ENCODE assay signal across 8 mouse cellular contexts in genomic region chr4:129624281-129625028, GRCm38 (mm10). TPM values are rescaled to one million over a fixed set of nuclear protein-coding genes. Genes with fewer than 3 reads are reported as not detected.
DNase-seq lines count a peak whose midpoint lies in the region; ATAC-seq and TF ChIP-seq lines count a peak whose summit lies in the region.

No protein-coding gene starts in this region.

- DNase-seq in Patski (ENCODE audit: low read depth, low spot score) = no peak
- peak; percentile 93 for DNase-seq in cerebellum, adult 9-10 months
- DNase-seq in hindbrain, embryonic 10.5 days (ENCODE audit: low spot score) = peak; percentile 85
- peak; percentile 81 to 85 for DNase-seq in layer of hippocampus, postnatal 10 days (ENCODE audit: low spot score in 2 of 2)
- peak; percentile 97 for DNase-seq in lung, postnatal 0 days (ENCODE audit: low spot score)
- peak; percentile 76 for DNase-seq in ovary, postnatal 36 days (ENCODE audit: low spot score)
- DNase-seq in thymus, postnatal 14 days = peak; percentile 89

- POLR2A ChIA-PET in Patski (lab: Charles Lee) = interaction anchor here (0.7 to 0.9 kb wide), 2 partner anchors 16 kb away, joined by 3 to 5 read pairs; partner anchors contain the start of gene Txlna

- no peaks in the 10 kb centered on the region for H3K9me3 ChIP-seq in hindbrain, embryonic 10.5 days
- no peaks in the 10 kb centered on the region for H3K9me3 ChIP-seq in lung, postnatal 0 days (ENCODE audit: low read length)

- H3K4me2 ChIP-seq in lung, postnatal 0 days (replicated peaks; ENCODE audit: low read depth, low read length) = peak overlapping the region; percentile 76

- TF ChIP-seq EP300 in lung, postnatal 0 days (IDR thresholded peaks at IDR 0.05) = no peak

- CTCF ChIA-PET in Patski (lab: Charles Lee) = interaction anchor here (1.5 kb wide), 1 partner anchor 10 kb away, joined by 3 read pairs; no protein-coding TSS in a partner anchor

- peak overlapping the region; percentile 90 for H3K27ac ChIP-seq in hindbrain, embryonic 10.5 days
- H3K27ac ChIP-seq in lung, postnatal 0 days (ENCODE audit: low read length) = peak overlapping the region; percentile 92

- in situ Hi-C loops in Patski (cut with MboI; ENCODE audit: low pct_unique_long_range_greater_than_20kb) = no loop called here

- peaks cover 45% of the 10 kb centered on the region for H3K4me1 ChIP-seq in hindbrain, embryonic 10.5 days (replicated peaks)
- peaks cover 24% of the 10 kb centered on the region for H3K4me1 ChIP-seq in lung, postnatal 0 days (ENCODE audit: insufficient read depth, low read depth, low read length)

- H3K9ac ChIP-seq in lung, postnatal 0 days (replicated peaks; ENCODE audit: low read depth) = peak overlapping the region; percentile 71; the same call in 1 of the 2 replicates

- H3K36me3 ChIP-seq in hindbrain, embryonic 10.5 days = peaks cover 50% of the 10 kb centered on the region
- H3K36me3 ChIP-seq in lung, postnatal 0 days (ENCODE audit: insufficient read depth, low read length) = peaks cover 16% of the 10 kb centered on the region

- H3K27me3 ChIP-seq in Patski = no peaks in the 10 kb centered on the region
- no peaks in the 10 kb centered on the region for H3K27me3 ChIP-seq in hindbrain, embryonic 10.5 days (ENCODE audit: insufficient read depth, poor library complexity, severe bottlenecking)
- no peaks in the 10 kb centered on the region for H3K27me3 ChIP-seq in lung, postnatal 0 days (replicated peaks; ENCODE audit: insufficient read depth, low read length)

- TF ChIP-seq CTCF in Patski (IDR thresholded peaks at IDR 0.05) = no peak
- 0 out of 2 replicates have a peak, but pooled peaks have one; percentile 9 for TF ChIP-seq CTCF in lung, postnatal 0 days (IDR thresholded peaks at IDR 0.05)

- WGBS in hindbrain, embryonic 10.5 days = under 1% methylated on average over 18 of the region's 18 CpGs
- 1% methylated on average over 18 of the region's 18 CpGs for WGBS in lung, postnatal 0 days

- ATAC-seq in Patski = peak; percentile 91
- peak; percentile 88 for ATAC-seq in frontal cortex, adult (ENCODE audit: low TSS enrichment)
- peak; percentile 94 for ATAC-seq in lung, postnatal 0 days

- H3K4me3 ChIP-seq in hindbrain, embryonic 10.5 days = peak overlapping the region; percentile 77
- H3K4me3 ChIP-seq in lung, postnatal 0 days (ENCODE audit: low read depth, low read length) = peak overlapping the region; percentile 60

RNA-seq across cellular contexts. Expression of gene Ccdc28b, which starts 0.7 kb away (rescaled TPM):
- polyA plus RNA-seq in Patski (2021) = 18.1 TPM
- polyA plus RNA-seq in hindbrain, embryonic 10.5 days (2016; fragmentation: Nextera tagmentation; extraction: Ambion mirVana) = 53.2 and 75.0 TPM in 2 replicates
- total RNA-seq in layer of hippocampus, postnatal 10 days (2021) = 100 to 1,000 TPM; 123 to 140 TPM
- polyA plus RNA-seq in lung, postnatal 0 days (2015; fragmentation: Nextera tagmentation; extraction: Ambion mirVana) = 76.3 and 82.4 TPM in 2 replicates

RNA-seq across cellular contexts. Expression of gene Iqcc, which starts 5.6 kb away (rescaled TPM):
- polyA plus RNA-seq in Patski (2021) = 13.3 TPM
- 27.7 and 29.1 TPM in 2 replicates for polyA plus RNA-seq in hindbrain, embryonic 10.5 days (2016; fragmentation: Nextera tagmentation; extraction: Ambion mirVana)
- 10 to 100 TPM; 27.5 to 27.6 TPM for total RNA-seq in layer of hippocampus, postnatal 10 days (2021)
- 26.6 and 27.8 TPM in 2 replicates for polyA plus RNA-seq in lung, postnatal 0 days (2015; fragmentation: Nextera tagmentation; extraction: Ambion mirVana)

RNA-seq across cellular contexts. Expression of gene Dcdc2b, which starts 10.4 kb away (rescaled TPM):
- polyA plus RNA-seq in Patski (2021) = 0.47 TPM
- 0.90 and 1.3 TPM in 2 replicates for polyA plus RNA-seq in hindbrain, embryonic 10.5 days (2016; fragmentation: Nextera tagmentation; extraction: Ambion mirVana)
- total RNA-seq in layer of hippocampus, postnatal 10 days (2021) = 1 to 10 TPM; 3.1 to 5.3 TPM
- polyA plus RNA-seq in lung, postnatal 0 days (2015; fragmentation: Nextera tagmentation; extraction: Ambion mirVana) = 16.1 and 20.1 TPM in 2 replicates

RNA-seq across cellular contexts. Expression of gene Txlna, which starts 16.4 kb away (rescaled TPM):
- polyA plus RNA-seq in Patski (2021) = 51.2 TPM
- 90.1 and 108 TPM in 2 replicates for polyA plus RNA-seq in hindbrain, embryonic 10.5 days (2016; fragmentation: Nextera tagmentation; extraction: Ambion mirVana)
- 10 to 100 TPM; 41.4 to 46.8 TPM for total RNA-seq in layer of hippocampus, postnatal 10 days (2021)
- polyA plus RNA-seq in lung, postnatal 0 days (2015; fragmentation: Nextera tagmentation; extraction: Ambion mirVana) = 37.6 and 38.9 TPM in 2 replicates

RNA-seq across cellular contexts. Expression of gene Tmem234, which starts 24.0 kb away (rescaled TPM):
- 79.8 TPM for polyA plus RNA-seq in Patski (2021)
- polyA plus RNA-seq in hindbrain, embryonic 10.5 days (2016; fragmentation: Nextera tagmentation; extraction: Ambion mirVana) = 226 and 229 TPM in 2 replicates
- total RNA-seq in layer of hippocampus, postnatal 10 days (2021) = 10 to 100 TPM; 95.6 to 99.1 TPM
- 186 and 192 TPM in 2 replicates for polyA plus RNA-seq in lung, postnatal 0 days (2015; fragmentation: Nextera tagmentation; extraction: Ambion mirVana)
